Mouse (Mus musculus): ENCODE measurements around the gene Gm10837. TPM values are rescaled to one million over a fixed set of nuclear protein-coding genes. Genes with fewer than 3 reads are reported as not detected.

The Gm10837 gene
- polyA plus RNA-seq, 1 experiment from 2014 or later = 0.57 TPM

- Histone ChIP-seq H3K27me3 (replicated peaks) (peaks cover 89% of the 10 kb centered on the region), H3K36me3 (no peaks in the 10 kb centered on the region), H3K9me3 (no peaks in the 10 kb centered on the region), H3K4me1 (peaks cover 43% of the 10 kb centered on the region), H3K9ac (no peak overlapping the region), H3K27ac (no peak overlapping the region), H3K4me2 (replicated peaks) (no peak overlapping the region), H3K4me3 (no peak overlapping the region)
- no peak for ATAC-seq (ENCODE audit: low FRiP score, low read depth)
- 19% methylated on average over 7 of the region's 7 CpGs for WGBS
These were observed 23.5 kb upstream of the Gm10837 start for GRCm38 (mm10) chr14:122466756-122467362.

GRCm38 (mm10) chr14:122467926-122468841 lies 22.2 kb upstream of the Gm10837 start:
- 0 out of 2 replicates have a peak overlapping the region, but pooled peaks have one; percentile 27 for H3K9ac ChIP-seq
- H3K4me3 ChIP-seq = 0 out of 2 replicates have a peak overlapping the region, but pooled peaks have one; percentile 5
- peak overlapping the region; percentile 51 for H3K4me2 ChIP-seq (replicated peaks)
- peaks cover 85% of the 10 kb centered on the region for H3K27me3 ChIP-seq (replicated peaks)
- no peak overlapping the region for H3K27ac ChIP-seq
- H3K36me3 ChIP-seq = no peaks in the 10 kb centered on the region
- no peaks in the 10 kb centered on the region for H3K9me3 ChIP-seq
- no peak for ATAC-seq (ENCODE audit: low FRiP score, low read depth)
- whole genome bisulfite sequencing = 7% methylated on average over 23 of the region's 23 CpGs
- peaks cover 33% of the 10 kb centered on the region for H3K4me1 ChIP-seq

GRCm38 (mm10) chr14:122468971-122469755 lies 21.2 kb upstream of the Gm10837 start:
- Histone ChIP-seq H3K4me1 (peaks cover 31% of the 10 kb centered on the region), H3K9ac (0 out of 2 replicates have a peak overlapping the region, but pooled peaks have one; percentile 13), H3K27ac (no peak overlapping the region), H3K36me3 (no peaks in the 10 kb centered on the region), H3K4me2 (replicated peaks) (peak overlapping the region; percentile 51), H3K9me3 (no peaks in the 10 kb centered on the region), H3K27me3 (replicated peaks) (peaks cover 83% of the 10 kb centered on the region), H3K4me3 (0 out of 2 replicates have a peak overlapping the region, but pooled peaks have one; percentile 5)
- 3% methylated on average over 28 of the region's 28 CpGs for WGBS
- no peak for ATAC-seq (ENCODE audit: low FRiP score, low read depth)

- Histone ChIP-seq H3K4me3 (peak overlapping the region; percentile 5; the same call in 1 of the 2 replicates), H3K4me1 (peaks cover 34% of the 10 kb centered on the region), H3K36me3 (no peaks in the 10 kb centered on the region), H3K27ac (no peak overlapping the region), H3K9ac (no peak overlapping the region), H3K27me3 (replicated peaks) (peaks cover 84% of the 10 kb centered on the region), H3K9me3 (no peaks in the 10 kb centered on the region), H3K4me2 (replicated peaks) (peak overlapping the region; percentile 73; the same call in 1 of the 2 replicates)
- WGBS = 10% methylated on average over 23 of the region's 31 CpGs
- no peak for ATAC-seq (ENCODE audit: low FRiP score, low read depth)
These were observed 18.8 kb upstream of the Gm10837 start for GRCm38 (mm10) chr14:122471449-122472085.

- Histone ChIP-seq H3K4me2 (replicated peaks) (peak overlapping the region; percentile 73), H3K9me3 (no peaks in the 10 kb centered on the region), H3K27me3 (replicated peaks) (peaks cover 78% of the 10 kb centered on the region), H3K4me3 (peak overlapping the region; percentile 23; the same call in 1 of the 2 replicates), H3K36me3 (no peaks in the 10 kb centered on the region), H3K9ac (peak overlapping the region; percentile 53; the same call in 1 of the 2 replicates), H3K27ac (no peak overlapping the region), H3K4me1 (peaks cover 34% of the 10 kb centered on the region)
- ATAC-seq (ENCODE audit: low FRiP score, low read depth) = no peak
- WGBS = 2% methylated on average over 13 of the region's 13 CpGs
These were observed 18.2 kb upstream of the Gm10837 start for GRCm38 (mm10) chr14:122472161-122472560.

GRCm38 (mm10) chr14:122472647-122473046 lies 17.7 kb upstream of the Gm10837 start:
- H3K27me3 ChIP-seq (replicated peaks) = peaks cover 73% of the 10 kb centered on the region
- ATAC-seq (ENCODE audit: low FRiP score, low read depth) = no peak

GRCm38 (mm10) chr14:122473211-122473751 lies 17.1 kb upstream of the Gm10837 start:
- no peaks in the 10 kb centered on the region for H3K9me3 ChIP-seq
- H3K27ac ChIP-seq = 0 out of 2 replicates have a peak overlapping the region, but pooled peaks have one; percentile 43
- H3K4me2 ChIP-seq (replicated peaks) = peak overlapping the region; percentile 73
- peaks cover 35% of the 10 kb centered on the region for H3K4me1 ChIP-seq
- ATAC-seq (ENCODE audit: low FRiP score, low read depth) = 0 out of 2 replicates have a peak, but pooled peaks have one; percentile 0
- peaks cover 70% of the 10 kb centered on the region for H3K27me3 ChIP-seq (replicated peaks)
- peak overlapping the region; percentile 69 for H3K4me3 ChIP-seq
- H3K36me3 ChIP-seq = no peaks in the 10 kb centered on the region
- peak overlapping the region; percentile 35; the same call in 1 of the 2 replicates for H3K9ac ChIP-seq
- 3% methylated on average over 17 of the region's 17 CpGs for WGBS

More at GRCm38 (mm10) chr14:122472647-122473046, 17.7 kb upstream of the Gm10837 start:
- peak overlapping the region; percentile 69 for H3K4me3 ChIP-seq
- no peaks in the 10 kb centered on the region for H3K36me3 ChIP-seq
- H3K4me2 ChIP-seq (replicated peaks) = peak overlapping the region; percentile 73
- 4% methylated on average over 5 of the region's 5 CpGs for WGBS
- no peaks in the 10 kb centered on the region for H3K9me3 ChIP-seq
- H3K9ac ChIP-seq = peak overlapping the region; percentile 35; the same call in 1 of the 2 replicates
- H3K27ac ChIP-seq = no peak overlapping the region
- peaks cover 34% of the 10 kb centered on the region for H3K4me1 ChIP-seq

GRCm38 (mm10) chr14:122474041-122474890 lies 16.1 kb upstream of the Gm10837 start:
- ATAC-seq (ENCODE audit: low FRiP score, low read depth) = peak; percentile 87
- peaks cover 69% of the 10 kb centered on the region for H3K27me3 ChIP-seq (replicated peaks)
- WGBS = under 1% methylated on average over 57 of the region's 57 CpGs
- H3K4me3 ChIP-seq = peak overlapping the region; percentile 69
- peak overlapping the region; percentile 92 for H3K9ac ChIP-seq
- peak overlapping the region; percentile 92 for H3K27ac ChIP-seq
- H3K9me3 ChIP-seq = no peaks in the 10 kb centered on the region
- H3K4me2 ChIP-seq (replicated peaks) = peak overlapping the region; percentile 73
- H3K4me1 ChIP-seq = peaks cover 35% of the 10 kb centered on the region
- H3K36me3 ChIP-seq = no peaks in the 10 kb centered on the region

- peaks cover 35% of the 10 kb centered on the region for H3K4me1 ChIP-seq
- under 1% methylated on average over 57 of the region's 73 CpGs for WGBS
- peak within 1 kb of the TSS; percentile 73 for H3K4me2 ChIP-seq (replicated peaks)
- peaks cover 62% of the 10 kb centered on the region for H3K27me3 ChIP-seq (replicated peaks)
- H3K27ac ChIP-seq = peak within 1 kb of the TSS; percentile 92
- peak within 1 kb of the TSS; percentile 92 for H3K9ac ChIP-seq
- peak; percentile 75 for ATAC-seq (ENCODE audit: low FRiP score, low read depth)
- H3K4me3 ChIP-seq = peak within 1 kb of the TSS; percentile 69
- no peaks in the 10 kb centered on the region for H3K36me3 ChIP-seq
- H3K9me3 ChIP-seq = no peaks in the 10 kb centered on the region
These were observed 15.4 kb upstream of the Gm10837 start, which contains the start of gene Zic2 for GRCm38 (mm10) chr14:122474891-122475556. TSS of gene Zic2 (plus strand) at chr14:122475435.

GRCm38 (mm10) chr14:122475557-122476040 lies 14.8 kb upstream of the Gm10837 start:
- peaks cover 61% of the 10 kb centered on the region for H3K27me3 ChIP-seq (replicated peaks)
- peak overlapping the region; percentile 73 for H3K4me2 ChIP-seq (replicated peaks)
- peak overlapping the region; percentile 69 for H3K4me3 ChIP-seq
- no peak for ATAC-seq (ENCODE audit: low FRiP score, low read depth)
- H3K9me3 ChIP-seq = no peaks in the 10 kb centered on the region
- H3K27ac ChIP-seq = peak overlapping the region; percentile 92
- no peaks in the 10 kb centered on the region for H3K36me3 ChIP-seq
- H3K9ac ChIP-seq = peak overlapping the region; percentile 92
- under 1% methylated on average over 65 of the region's 65 CpGs for WGBS
- H3K4me1 ChIP-seq = peaks cover 35% of the 10 kb centered on the region
